Mouse (Mus musculus) midbrain, postnatal 0 days (tissue): ENCODE measurements around the gene Pcdh9. TPM values are rescaled to one million over a fixed set of nuclear protein-coding genes. Genes with fewer than 3 reads are reported as not detected.

Source experiments
- ATAC-seq: fragments of 200-750 bp; cut with Nextera tagmentation; 2 replicates; pipeline ENCODE4 v1.8.0; 2017; ENCODE audit warnings: moderate number of reproducible peaks, mild to moderate bottlenecking, moderate TSS enrichment, moderate library complexity; ENCODE audit not compliant: low FRiP score
- DNase-seq: peaks from one replicate; pipeline ENCODE4 v3.0.0-alpha.2; 2015; ENCODE audit warnings: low spot score
- H3K27ac ChIP-seq: fragments of 300-500 bp; sonication (generic); 2 replicates; pipeline ENCODE4 v1.5.1; 2014; ENCODE audit warnings: low read depth, mild to moderate bottlenecking, low read length, mixed read lengths
- H3K27me3 ChIP-seq: fragments of 300-500 bp; sonication (generic); 2 replicates; pipeline ENCODE4 v1.6.1; 2014; ENCODE audit warnings: low read length, control low read depth, mixed read lengths; ENCODE audit not compliant: insufficient read depth
- H3K36me3 ChIP-seq: fragments of 300-500 bp; sonication (generic); 2 replicates; pipeline ENCODE4 v1.6.1; 2014; ENCODE audit warnings: low read length, control low read depth, mixed read lengths; ENCODE audit not compliant: insufficient read depth
- H3K4me1 ChIP-seq: fragments of 300-500 bp; sonication (generic); 2 replicates; pipeline ENCODE4 v1.6.1; 2014; ENCODE audit warnings: mild to moderate bottlenecking, control low read depth, antibody characterized with exemption, low read length, mixed read lengths; ENCODE audit not compliant: insufficient read depth
- H3K4me2 ChIP-seq: fragments of 300-500 bp; sonication (generic); 2 replicates; pipeline ENCODE4 v1.6.1; 2014; ENCODE audit warnings: low read depth, mild to moderate bottlenecking, low read length, mixed read lengths; ENCODE audit not compliant: poor library complexity, severe bottlenecking
- H3K4me3 ChIP-seq: fragments of 300-500 bp; sonication (generic); 2 replicates; pipeline ENCODE4 v1.5.1; 2014; ENCODE audit warnings: low read depth, mild to moderate bottlenecking, low read length, moderate library complexity
- H3K9ac ChIP-seq: fragments of 300-500 bp; sonication (generic); replicated peaks from 2 replicates; pipeline ENCODE4 v1.6.1; 2014; ENCODE audit warnings: mild to moderate bottlenecking, low read length, moderate library complexity, mixed read lengths; ENCODE audit not compliant: poor library complexity, severe bottlenecking
- H3K9me3 ChIP-seq: fragments of 300-500 bp; sonication (generic); 2 replicates; pipeline ENCODE4 v1.6.1; 2016; ENCODE audit warnings: low read length, control low read depth
- CTCF ChIP-seq: IDR thresholded peaks from 2 replicates; pipeline ENCODE4 v1.5.1; 2016; ENCODE audit warnings: antibody characterized with exemption, mild to moderate bottlenecking
- WGBS: fragments of 180-500 bp; shearing (Covaris S2); extraction: QIAGEN DNeasy Blood & Tissue Kit; methylation state at CpG from one replicate; pipeline ENCODE4 v1.1.7; 2014; 5-methylcytosine and 5-hydroxymethylcytosine counted together
- polyA plus RNA-seq: library from polyadenylated mRNA; unstranded; fragments of >200 nt; fragmentation: Nextera tagmentation; extraction: Ambion mirVana; gene quantifications from 2 replicates; pipeline ENCODE4 v1.2.1, GENCODE M21; 2015
- total RNA-seq: library from RNA; depleted of rRNA; stranded (reverse); fragments of >200 nt; gene quantifications from 2 replicates; pipeline ENCODE4 v1.2.3, GENCODE M21; 2014

Gene Pcdh9
- total and polyA plus RNA-seq, 2 experiments from 2014 or later = 149 to 164 TPM

DNA sequence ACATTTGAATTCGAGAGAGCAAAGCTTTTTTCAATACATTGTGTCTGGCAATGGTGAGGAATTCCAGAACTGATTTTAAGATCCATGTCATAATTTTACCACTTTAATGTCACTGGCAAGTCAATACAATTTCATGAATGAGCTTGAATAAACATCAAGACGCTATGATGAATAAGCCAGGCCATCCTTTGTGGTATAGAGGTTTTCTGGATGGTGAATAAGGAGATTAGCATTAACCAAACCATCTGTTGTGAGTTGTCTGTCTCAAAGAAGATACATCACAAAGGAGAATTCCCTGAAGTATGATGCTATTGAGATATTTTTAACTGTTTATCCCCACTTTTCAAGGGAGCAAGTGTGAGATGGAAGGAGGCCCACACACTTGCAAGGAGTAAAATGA lies 602.1 kb downstream of the Pcdh9 start:
- H3K9ac ChIP-seq = no peak overlapping the region
- ATAC-seq = no peak
- no peak overlapping the region for H3K4me3 ChIP-seq
- TF ChIP-seq CTCF = no peak
- H3K9me3 ChIP-seq = no peaks in the 10 kb centered on the region
- 35% methylated on average over 2 of the region's 2 CpGs for WGBS
- no peaks in the 10 kb centered on the region for H3K36me3 ChIP-seq
- H3K4me1 ChIP-seq = no peaks in the 10 kb centered on the region
- H3K27me3 ChIP-seq = no peaks in the 10 kb centered on the region
- H3K27ac ChIP-seq = no peak overlapping the region
- H3K4me2 ChIP-seq = no peak overlapping the region
- no peak for DNase-seq

DNA sequence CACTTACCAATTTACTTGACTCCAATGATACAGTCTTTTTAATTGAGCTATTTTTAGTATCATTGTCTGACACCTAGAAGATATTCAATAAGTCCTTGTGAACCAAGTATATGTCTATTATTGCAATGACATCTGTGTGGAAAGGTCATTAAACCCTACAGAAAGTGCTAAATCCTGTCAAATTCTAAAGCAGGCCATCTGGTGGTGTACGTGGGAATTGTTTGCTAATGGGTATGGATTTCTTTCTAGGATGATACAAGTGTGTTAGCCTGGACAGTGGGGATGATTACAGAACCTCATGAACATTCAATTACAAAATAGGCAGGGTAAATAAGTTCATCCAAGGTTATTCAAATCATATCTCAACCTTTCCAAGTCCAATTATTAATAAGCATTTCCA lies 602.8 kb downstream of the Pcdh9 start:
- no peaks in the 10 kb centered on the region for H3K4me1 ChIP-seq
- no peak overlapping the region for H3K4me2 ChIP-seq
- no peak overlapping the region for H3K9ac ChIP-seq
- peak; percentile 55 for TF ChIP-seq CTCF
- no peaks in the 10 kb centered on the region for H3K36me3 ChIP-seq
- H3K4me3 ChIP-seq = no peak overlapping the region
- 21% methylated on average over 1 of the region's 1 CpGs for WGBS
- DNase-seq = peak; percentile 21
- H3K27ac ChIP-seq = no peak overlapping the region
- no peak for ATAC-seq
- no peaks in the 10 kb centered on the region for H3K27me3 ChIP-seq
- no peaks in the 10 kb centered on the region for H3K9me3 ChIP-seq

DNA sequence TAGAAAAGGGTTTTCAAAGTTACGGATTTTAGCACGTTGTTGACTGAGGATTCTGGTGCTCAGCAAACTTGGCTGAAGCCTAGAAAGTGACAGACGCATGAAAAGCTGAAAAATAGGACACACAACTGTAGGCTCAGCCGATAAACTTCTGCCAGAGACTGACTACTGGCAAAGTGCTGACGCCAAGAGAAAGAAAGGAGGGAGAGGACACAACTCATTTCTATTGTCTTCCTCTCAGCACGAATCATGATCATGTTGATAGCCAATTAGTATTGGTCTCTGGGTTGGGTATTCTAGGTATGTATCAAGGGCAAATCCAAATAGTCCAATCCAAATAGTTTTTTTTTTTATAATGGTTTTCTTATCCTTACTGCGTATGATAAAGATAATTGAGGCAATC lies 605.3 kb downstream of the Pcdh9 start:
- DNase-seq = no peak
- ATAC-seq = no peak
- Histone ChIP-seq H3K9ac (no peak overlapping the region), H3K36me3 (no peaks in the 10 kb centered on the region), H3K4me1 (no peaks in the 10 kb centered on the region), H3K4me3 (no peak overlapping the region), H3K4me2 (no peak overlapping the region), H3K27ac (no peak overlapping the region), H3K9me3 (no peaks in the 10 kb centered on the region), H3K27me3 (no peaks in the 10 kb centered on the region)
- TF ChIP-seq CTCF = no peak
- 76% methylated on average over 7 of the region's 7 CpGs for WGBS

DNA sequence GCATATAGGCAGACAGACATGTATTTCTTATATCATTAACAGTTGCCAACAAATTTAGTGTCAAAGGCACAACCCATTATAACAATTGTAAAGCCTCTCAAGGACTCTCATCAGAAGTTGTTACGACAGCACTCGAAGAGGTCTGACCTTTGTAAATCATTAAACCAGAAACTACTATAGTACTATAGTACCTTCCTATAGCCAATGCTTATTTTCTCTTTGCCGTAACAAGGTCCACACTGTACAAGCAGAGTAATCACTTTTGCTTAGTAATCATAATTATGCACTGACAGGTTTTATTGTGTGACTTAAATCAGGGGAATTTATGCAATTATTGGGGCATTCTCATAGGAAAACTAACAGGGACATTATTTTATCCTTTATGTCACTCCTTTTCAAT lies 606.5 kb downstream of the Pcdh9 start:
- no peak overlapping the region for H3K4me2 ChIP-seq
- H3K4me1 ChIP-seq = no peaks in the 10 kb centered on the region
- no peak overlapping the region for H3K9ac ChIP-seq
- no peaks in the 10 kb centered on the region for H3K36me3 ChIP-seq
- no peak overlapping the region for H3K27ac ChIP-seq
- DNase-seq (no peak), ATAC-seq (no peak)
- 96% methylated on average over 3 of the region's 3 CpGs for WGBS
- H3K4me3 ChIP-seq = no peak overlapping the region
- H3K27me3 ChIP-seq = no peaks in the 10 kb centered on the region
- H3K9me3 ChIP-seq = no peaks in the 10 kb centered on the region
- no peak for TF ChIP-seq CTCF

DNA sequence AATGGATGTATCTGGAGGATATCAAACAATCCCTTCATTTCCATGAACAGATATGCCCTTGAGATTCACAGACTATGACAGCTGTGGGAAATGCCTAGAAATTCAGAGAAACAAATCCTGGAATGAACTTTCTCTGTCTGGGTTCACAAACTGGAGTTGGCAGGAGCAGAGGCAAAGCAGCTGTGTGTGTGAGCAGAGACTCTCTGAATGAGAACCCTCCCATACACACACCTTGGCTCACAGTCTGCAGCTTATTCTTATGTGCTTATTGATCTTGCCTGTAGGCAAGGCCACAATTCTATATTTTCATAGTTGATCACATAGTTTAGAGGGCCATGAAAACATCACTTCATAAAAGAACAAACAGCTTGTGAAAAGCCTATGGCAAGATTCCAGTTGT lies 614.8 kb downstream of the Pcdh9 start:
- no peaks in the 10 kb centered on the region for H3K4me1 ChIP-seq
- no peak for TF ChIP-seq CTCF
- no peak overlapping the region for H3K27ac ChIP-seq
- ATAC-seq = no peak
- no peak overlapping the region for H3K4me2 ChIP-seq
- H3K9me3 ChIP-seq = no peaks in the 10 kb centered on the region
- no peaks in the 10 kb centered on the region for H3K27me3 ChIP-seq
- no peak overlapping the region for H3K4me3 ChIP-seq
- no peak for DNase-seq
- no peaks in the 10 kb centered on the region for H3K36me3 ChIP-seq
- H3K9ac ChIP-seq = no peak overlapping the region

DNA sequence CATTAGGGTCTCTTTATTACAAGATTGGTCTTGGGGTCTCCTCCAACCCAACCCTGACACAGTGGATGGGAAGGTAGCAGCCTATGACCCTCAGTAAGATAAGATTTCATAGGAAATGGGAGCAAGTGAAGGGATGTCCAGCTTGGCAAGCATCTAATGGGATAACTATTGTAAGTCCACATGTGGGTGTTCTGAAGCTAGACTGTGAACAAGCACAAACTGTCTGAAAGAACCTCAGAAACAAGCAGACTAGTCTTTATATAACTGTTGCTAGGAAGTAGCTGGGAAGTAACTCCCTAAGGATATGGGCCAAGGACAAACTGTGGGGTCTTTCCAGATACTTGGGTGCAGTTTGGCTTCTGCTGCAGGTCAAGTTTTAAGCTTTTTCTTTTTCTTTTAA lies 615.7 kb downstream of the Pcdh9 start:
- Histone ChIP-seq H3K9me3 (no peaks in the 10 kb centered on the region), H3K36me3 (no peaks in the 10 kb centered on the region), H3K27me3 (no peaks in the 10 kb centered on the region), H3K4me1 (no peaks in the 10 kb centered on the region), H3K27ac (no peak overlapping the region), H3K9ac (no peak overlapping the region), H3K4me3 (no peak overlapping the region), H3K4me2 (no peak overlapping the region)
- no peak for TF ChIP-seq CTCF
- DNase-seq = no peak
- ATAC-seq = no peak

DNA sequence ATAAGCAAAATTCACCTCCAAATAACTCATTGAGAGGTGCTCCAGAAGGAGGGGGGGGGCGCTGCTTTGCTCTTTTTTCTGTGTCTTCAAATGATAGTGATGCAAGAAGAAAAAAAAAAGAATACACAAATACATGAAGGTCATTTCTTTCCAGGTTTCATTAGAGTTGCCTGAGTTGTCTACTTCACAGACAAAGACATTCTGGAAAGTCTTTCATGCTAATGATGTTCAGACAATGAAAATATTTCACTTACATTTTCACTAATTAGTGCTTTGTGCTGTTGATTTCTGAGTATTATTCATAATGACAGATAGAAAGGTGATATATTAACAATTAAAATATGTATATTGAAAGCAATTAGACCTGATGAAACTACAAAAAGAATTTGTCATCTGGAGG lies 637.1 kb downstream of the Pcdh9 start:
- ATAC-seq = no peak
- H3K4me1 ChIP-seq = no peaks in the 10 kb centered on the region

More for the DNA sequence above, 637.1 kb downstream of the Pcdh9 start:
- H3K9ac ChIP-seq = no peak overlapping the region
- no peak for TF ChIP-seq CTCF
- no peak overlapping the region for H3K4me2 ChIP-seq
- WGBS = 83% methylated on average over 1 of the region's 1 CpGs
- no peak overlapping the region for H3K27ac ChIP-seq
- H3K36me3 ChIP-seq = no peaks in the 10 kb centered on the region
- H3K27me3 ChIP-seq = no peaks in the 10 kb centered on the region
- H3K4me3 ChIP-seq = no peak overlapping the region
- no peak for DNase-seq
- no peaks in the 10 kb centered on the region for H3K9me3 ChIP-seq
